Mouse (Mus musculus): ENCODE data around the gene Acadm. TPM values are rescaled to one million over a fixed set of nuclear protein-coding genes. Genes with fewer than 3 reads are reported as not detected.

Gene Acadm
- polyA plus RNA-seq, 1 experiment from 2014 or later: 44.6 TPM

Other genes starting within 250 kb of the Acadm start
- 54.1 and 55.1 TPM in 2 replicates for gene St6galnac3, start 219.5 kb downstream of the Acadm start, polyA plus RNA-seq (2016; fragmentation: Nextera tagmentation; extraction: Ambion mirVana)
- 0.19 and 0.34 TPM in 2 replicates for gene Asb17, start 100.4 kb downstream of the Acadm start, polyA plus RNA-seq (2016; fragmentation: Nextera tagmentation; extraction: Ambion mirVana)
- gene Msh4, start 38.5 kb downstream of the Acadm start, polyA plus RNA-seq (2016; fragmentation: Nextera tagmentation; extraction: Ambion mirVana): 0.15 TPM in 2 replicates
- gene Rabggtb, start 31.6 kb downstream of the Acadm start, polyA plus RNA-seq (2016; fragmentation: Nextera tagmentation; extraction: Ambion mirVana): 46.9 and 48.9 TPM in 2 replicates
- gene Slc44a5, start 28.8 kb upstream of the Acadm start, polyA plus RNA-seq (2016; fragmentation: Nextera tagmentation; extraction: Ambion mirVana): 0.56 and 0.98 TPM in 2 replicates

All from embryonic facial prominence, embryonic 10.5 days (tissue).